Mouse (Mus musculus) induced T-regulatory cell, adult 2 months (primary cell): ENCODE data around the gene Ctrl.
"Not testable (repeated sequence)": the region's sequence is repeated elsewhere in the genome, so short reads cannot be mapped to it uniquely, and the experiment has no call there.

Experiments
- DNase-seq: peaks from one replicate; pipeline ENCODE4 v3.0.0-alpha.2; 2012; ENCODE audit warnings: low read depth

Gene Ctrl

DNA sequence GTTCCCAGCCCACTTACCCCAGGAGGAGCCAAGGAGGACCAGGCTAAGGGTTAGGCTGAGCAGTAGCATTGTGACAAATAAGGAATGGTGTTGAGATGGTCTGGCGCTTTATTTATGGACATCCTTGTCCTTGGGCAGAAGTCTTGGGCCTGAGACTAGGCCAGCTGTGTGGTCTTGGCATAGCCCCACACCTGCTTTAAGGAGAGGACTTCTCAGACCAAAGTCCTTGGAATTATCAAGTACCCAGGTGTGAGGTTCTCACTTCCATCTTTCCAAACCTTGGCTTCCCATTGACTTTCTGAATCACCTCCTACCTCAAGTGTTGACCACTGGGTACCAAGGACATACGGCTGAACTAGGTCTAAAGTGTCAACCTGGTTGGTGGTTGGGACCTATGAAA, at the start of gene Ctrl:
Gene Ctrl (minus strand): TSS at position 101 of the 400 bp plus-strand sequence.
- no peak for DNase-seq

DNA sequence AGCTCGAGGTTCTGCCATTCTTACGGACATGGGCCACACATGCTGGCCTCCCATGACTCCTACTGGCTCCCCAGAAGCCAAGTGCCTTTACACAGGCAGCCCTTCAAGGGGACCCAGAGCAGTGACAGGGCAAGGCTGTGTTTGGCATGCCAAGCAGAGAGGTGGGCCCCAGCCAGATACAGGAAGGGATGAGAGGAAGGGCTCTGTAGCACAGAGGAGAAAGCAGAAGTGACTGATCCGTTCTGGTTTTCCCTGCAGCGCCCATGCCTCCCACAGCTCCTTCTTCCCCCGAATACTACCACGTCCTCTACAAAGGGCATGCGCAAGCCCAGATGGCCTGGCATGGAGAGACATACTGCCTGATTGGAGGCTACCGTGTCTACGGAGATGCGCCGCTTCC, 49.7 kb upstream of the Ctrl start:
- not testable (repeated sequence) for DNase-seq

DNA sequence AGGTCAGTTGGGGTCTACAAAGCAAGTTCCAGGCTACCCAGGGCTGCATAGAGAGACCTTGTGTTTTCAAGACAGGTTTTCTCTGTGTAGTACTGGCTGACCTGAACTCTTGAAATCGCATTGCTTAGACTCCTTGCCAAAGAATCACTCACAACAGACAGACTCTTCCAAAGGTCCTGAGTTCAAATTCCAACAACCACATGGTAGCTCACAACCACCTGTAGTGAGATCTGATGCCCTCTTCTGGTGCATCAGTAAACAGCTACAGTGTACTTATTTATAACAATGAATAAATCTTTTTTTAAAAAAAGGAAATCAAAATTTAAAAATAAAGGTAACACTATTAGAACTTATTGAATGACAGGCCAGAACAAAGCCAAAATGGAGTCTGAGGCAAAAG, 47.5 kb upstream of the Ctrl start:
- DNase-seq, result no peak

DNA sequence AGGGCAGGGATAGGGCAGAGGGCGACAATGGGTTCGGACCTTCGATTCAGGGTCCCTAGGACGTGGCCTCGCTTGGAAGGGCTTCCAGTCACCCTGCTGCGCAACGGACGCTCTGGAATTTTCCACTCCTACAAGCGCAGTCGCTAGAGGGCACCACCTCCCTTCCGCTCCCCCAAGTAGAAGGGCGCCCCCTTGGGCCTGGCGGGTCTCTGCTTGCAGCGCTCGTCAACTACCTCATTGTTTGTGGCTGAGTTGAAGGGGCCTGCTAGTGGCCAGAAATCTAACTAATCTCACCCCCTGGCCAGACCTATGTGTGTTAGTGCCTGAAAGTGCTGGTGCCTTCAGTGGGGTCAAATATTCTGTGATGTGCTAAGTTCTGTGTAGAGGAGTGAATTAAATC, 45.7 kb upstream of the Ctrl start, which contains the start of gene Dpep3:
Gene Dpep3 (minus strand): TSS at position 105 of the 400 bp plus-strand sequence.
- no peak for DNase-seq

DNA sequence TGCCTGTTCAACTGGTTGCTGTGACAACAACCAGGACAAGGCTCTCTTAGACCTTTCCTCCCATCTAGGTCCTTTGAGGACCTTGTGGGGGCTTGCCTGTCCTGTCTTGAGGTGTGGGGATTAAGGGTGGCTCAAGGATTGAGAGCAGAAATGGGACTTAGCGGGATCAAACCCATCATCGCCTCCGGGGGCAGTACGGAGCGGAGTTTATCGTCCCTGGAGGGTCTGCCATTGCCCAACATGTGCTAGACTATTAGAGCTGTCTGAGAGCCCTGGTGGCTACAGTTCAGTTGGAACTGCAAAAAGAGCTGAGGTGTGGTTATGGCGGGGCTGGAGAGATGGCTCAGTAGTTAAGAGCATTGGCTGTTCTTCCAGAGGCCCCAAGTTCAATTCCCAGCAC, 41.7 kb upstream of the Ctrl start:
- no peak for DNase-seq

DNA sequence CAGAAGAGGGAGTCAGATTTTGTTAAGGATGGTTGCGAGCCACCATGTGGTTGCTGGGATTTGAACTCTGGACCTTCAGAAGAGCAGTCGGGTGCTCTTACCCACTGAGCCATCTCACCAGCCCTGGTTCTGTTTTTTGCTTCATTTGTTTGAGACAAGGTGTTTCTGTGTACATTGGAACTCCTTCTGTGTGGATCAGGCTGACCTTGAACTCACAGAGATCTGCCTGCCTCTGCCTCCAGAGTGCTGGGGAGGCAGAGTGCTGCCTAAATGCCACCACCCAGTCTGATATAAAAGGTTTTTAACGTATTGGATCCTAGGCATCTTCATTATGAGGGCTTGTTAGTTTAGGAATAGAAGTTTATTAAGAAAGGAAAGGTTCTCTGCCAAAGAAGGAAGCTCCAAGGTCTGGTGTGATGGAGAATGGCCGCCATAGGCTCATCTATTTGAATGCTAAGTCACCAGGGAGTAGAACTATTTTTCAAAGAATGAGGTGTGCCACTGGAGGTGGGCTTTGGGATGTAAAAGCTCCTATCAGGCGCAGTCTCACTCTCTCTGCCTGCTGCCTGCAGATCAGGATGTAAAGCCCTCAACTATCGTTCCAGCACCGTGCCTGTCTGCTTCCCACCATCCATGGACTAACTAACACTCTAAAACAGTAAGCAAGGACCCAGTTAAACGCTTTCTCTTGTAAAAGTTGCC, 37.5 kb upstream of the Ctrl start:
- DNase-seq, result no peak

DNA sequence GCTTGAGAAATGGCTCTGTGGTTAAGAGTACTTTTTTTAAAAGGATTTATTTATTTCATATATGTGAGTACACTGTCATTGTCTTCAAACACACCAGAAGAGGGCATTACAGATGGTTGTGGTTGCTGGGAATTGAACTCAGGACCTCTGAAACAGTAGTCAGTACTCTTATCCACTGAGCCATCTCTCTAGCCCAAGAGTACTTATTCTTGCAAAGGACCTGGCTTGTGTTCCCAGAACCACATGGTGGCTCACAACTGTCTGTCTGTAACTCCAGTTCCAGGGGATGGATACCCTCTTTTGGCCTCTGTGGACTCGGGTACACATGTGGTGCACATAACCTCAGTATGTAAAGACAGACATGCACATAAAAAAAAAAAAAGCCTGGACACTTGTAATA, 35.7 kb upstream of the Ctrl start:
- DNase-seq, result no peak

DNA sequence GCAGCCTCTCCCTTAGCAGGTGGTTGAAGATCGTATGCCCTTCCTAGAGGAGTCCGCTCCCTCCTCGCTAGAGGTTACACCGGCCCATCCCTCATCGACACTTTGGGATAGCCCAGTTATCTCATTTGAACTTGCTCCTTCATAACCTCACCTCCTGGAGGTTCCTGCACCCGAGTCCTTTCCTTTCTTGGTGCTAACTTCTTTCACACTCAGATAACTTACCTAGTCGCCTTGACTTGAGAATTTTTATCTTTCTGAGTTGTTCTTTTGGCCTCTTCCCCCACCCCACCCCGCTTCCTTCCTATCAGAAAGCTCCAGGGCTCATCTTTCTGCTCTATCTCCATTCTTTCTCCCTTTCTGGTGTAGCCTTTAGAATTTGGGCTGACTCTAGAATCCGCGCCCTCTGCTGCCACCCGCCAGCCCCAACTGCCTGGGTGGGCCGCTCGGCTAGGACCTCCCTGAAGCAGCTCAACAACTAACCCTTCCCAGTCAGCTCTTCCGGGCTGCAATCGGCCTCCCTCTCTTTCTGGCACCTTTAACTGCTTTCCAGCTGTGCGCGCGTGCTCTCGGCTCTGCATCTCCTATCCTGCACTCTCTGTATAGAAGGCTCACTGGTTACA, 33.1 kb upstream of the Ctrl start:
- peak; percentile 44 for DNase-seq

DNA sequence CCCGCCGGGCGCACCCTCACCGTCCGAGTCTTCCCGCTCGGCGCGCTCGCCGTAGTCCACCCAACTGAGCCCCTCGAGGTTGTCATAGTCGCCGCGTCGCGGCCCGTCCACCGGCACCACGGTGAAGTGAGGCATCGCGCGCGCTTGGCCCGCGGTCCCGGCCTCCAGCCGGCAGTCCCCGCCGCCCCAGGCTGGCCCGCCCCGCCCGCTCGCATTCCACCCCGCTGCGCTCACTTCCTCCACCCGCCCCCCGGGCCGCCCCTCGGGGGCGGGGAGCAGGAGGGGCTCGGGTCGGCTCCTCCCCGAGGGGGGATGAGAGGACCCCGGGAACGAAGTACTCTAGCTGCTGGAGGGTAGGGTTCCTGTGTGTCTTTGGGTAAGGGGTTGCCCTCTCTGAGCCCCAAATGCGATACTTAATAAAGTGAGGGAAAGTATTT, 32.3 kb upstream of the Ctrl start, which contains the start of gene Slc12a4:
Gene Slc12a4 (minus strand): TSS at position 193 of the 437 bp plus-strand sequence.
- peak; percentile 82 for DNase-seq

DNA sequence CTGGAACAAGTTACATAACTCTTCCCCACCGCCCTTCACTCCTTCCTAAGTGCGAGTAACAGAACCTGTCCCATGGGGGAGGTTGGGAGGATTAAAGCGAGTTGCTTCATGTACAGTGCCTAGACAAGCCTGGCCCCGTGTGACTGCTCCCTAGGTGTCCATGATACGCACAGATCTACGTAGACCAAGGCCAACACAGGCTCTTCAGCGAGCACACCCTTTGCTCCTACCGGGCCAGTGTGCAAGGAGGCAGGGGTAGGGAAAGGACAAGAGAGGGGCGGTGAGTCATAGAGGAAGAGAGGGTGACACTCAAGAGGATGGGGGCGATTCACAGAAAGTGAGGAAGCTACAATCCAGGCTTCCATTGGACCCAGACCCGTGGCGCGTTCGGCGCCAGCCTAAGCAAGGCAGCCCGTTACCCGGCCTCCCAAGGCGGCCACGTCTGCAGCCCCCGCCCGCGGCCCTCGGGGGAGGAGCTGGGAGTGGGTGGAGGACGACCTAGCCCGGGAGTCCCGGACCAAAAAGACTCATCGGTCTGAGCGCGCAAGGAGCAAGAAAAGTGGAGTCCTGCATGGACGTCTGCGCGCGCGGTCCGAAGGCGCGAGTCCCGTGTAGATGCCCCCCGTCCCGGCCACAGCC, 31.7 kb upstream of the Ctrl start:
- DNase-seq, result peak; percentile 64

DNA sequence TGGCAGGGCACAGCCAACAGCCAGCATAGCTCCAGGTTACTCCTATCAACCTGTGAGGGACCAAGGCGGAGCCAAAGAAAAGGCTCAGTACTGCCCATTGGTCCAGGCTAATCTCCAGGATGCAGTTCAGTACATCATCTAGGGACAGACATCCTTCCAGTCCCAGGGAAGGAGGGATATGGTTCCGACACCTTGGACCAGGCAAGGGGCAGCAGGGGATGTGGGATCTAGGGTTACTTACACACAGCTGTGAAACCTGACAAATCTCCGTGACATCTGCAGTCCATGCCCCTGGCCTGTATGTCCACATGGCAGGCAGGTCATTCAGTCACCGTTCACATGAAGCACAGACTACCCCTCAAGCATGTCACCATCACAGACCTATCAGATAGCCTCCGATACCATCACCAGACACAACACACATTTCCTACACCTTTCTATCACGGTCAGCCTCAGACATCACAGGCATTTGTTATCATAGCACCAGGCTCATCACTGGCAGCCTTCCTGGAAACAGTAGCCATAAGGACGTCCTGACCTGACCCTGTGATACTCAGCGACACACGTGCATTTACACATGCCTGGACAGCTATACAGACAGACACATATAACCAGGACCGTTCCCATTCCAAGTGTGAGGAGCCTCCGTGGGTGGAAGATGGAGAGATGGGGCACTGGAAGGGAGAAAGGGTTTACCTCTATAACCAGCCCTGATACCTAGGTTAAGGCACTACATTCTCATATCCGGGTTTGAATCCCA, 31.0 kb upstream of the Ctrl start:
- DNase-seq, result peak; percentile 9

DNA sequence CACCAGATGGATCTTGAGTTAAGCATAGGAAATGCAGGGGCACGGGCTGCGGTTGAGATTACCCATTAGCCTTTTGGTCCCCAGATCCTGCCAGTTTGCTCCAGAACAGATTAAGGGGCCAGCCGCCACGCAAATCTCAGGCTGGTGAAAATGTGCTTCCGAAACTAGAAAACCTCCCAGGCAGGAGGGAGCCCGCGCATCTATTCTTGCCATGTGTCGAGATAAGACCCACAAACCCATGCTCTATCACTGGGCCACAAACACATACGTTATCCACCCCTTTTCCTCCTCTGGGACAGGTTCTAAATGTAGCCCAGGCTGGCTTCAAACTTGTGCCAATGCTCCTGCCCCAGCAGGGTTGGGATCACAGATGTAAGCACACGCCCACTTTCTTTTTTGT, 27.9 kb upstream of the Ctrl start:
- no peak for DNase-seq

DNA sequence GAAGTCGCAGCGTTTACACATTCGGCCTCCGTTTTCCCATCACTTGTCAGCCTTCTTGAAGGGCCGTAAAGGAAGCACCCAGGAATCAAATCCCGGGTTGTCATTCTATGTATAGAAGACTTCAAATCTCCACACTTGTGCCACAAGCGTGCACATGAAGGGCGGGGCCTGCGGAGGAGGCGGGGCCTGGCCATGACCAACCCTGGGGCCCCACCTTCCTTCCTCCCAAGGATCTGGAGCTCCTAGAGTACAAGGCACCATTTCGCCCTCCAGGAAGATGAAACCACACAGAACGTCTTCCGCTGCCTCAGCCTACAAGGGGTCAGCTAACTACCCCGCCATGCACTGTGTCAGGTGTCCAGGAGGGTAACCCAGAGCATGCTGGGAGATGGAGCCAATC, 27.4 kb upstream of the Ctrl start:
- DNase-seq, result no peak

DNA sequence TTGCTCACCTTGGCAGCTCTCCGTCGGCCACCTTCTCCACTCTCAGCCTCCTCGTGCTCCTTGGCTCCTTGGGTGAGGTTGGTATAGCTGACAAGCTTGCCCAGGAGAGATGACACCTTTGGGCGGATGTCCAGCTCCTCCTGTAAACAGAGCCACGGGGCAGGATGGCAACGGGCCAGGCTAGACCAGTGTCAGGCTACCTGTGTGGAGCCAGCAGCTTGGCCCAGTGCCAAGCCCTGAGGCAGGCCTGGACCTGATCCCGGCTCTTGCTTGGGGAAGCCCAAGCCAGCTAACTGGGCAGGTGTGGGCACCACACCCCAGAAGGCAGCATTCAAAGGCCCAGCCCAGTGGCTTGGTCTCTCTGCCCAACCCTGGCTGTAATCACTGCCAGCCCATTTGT, 25.7 kb upstream of the Ctrl start:
- no peak for DNase-seq

DNA sequence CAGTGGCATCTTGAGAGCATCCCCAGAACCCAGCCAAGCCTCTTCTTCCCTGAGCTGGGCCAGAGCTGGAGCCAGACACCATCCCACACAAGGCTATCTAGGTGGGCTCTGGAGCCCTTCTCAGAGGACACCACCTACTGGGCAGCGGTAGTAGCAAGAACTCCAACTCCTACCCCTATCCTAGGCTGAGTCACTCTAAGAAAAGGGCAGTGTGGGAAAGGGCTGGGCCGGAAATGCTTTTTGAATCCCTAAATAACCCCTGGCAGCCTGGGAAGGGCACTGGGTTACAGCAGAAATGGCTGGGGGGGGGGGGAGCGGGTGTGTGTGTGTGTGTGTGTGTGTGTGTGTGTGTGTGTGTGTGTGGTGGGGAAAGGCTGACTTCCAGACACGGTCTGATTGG, 24.2 kb upstream of the Ctrl start:
- DNase-seq, result no peak

DNA sequence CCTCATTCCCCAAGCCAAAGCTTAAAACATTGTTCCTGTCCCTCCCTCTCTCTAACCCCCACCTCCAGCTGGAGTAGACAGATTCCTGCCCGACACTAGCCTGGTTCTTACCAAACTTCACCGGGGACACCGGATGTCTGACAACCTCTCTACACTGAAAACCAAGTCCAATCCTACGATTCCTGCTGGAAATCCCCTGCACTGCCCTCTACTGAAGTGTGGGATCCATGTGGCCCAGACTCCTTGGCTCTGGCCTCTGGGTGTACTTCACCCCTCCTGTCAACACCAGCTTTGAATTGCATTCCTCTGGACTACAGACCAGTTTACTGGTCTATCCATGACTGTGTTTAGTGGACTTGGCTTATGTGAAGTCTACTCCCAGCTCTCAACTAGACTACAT, 22.9 kb upstream of the Ctrl start:
- no peak for DNase-seq

DNA sequence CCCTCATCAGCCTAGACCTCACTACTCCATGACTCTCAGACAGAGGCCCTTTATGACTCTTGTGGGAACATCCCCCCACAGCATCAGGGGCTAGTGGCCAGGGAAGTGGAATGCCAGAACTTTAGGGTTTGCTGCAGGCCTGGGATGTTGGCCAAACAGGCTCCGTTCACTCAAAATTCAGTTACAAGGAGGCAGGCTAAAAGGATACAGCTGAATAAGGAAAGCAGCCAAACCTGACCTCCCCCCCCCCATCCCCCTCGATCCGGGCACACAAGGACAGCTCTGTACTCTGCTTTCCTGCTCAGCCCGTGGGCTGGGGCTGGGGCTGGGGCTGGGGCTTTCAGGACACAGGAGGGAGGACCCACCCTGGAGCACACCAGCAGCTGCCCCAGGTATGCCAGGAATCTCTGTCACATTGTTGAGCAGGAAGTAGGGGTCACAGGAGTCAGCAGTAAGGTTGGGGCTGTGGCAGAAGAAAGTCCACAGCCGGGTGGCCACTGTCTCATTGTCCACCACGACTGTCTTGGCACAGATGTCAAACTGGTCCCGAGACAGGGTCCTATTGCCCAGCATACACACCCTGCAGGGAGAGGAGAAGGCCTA, 17.5 kb upstream of the Ctrl start:
- no peak for DNase-seq

DNA sequence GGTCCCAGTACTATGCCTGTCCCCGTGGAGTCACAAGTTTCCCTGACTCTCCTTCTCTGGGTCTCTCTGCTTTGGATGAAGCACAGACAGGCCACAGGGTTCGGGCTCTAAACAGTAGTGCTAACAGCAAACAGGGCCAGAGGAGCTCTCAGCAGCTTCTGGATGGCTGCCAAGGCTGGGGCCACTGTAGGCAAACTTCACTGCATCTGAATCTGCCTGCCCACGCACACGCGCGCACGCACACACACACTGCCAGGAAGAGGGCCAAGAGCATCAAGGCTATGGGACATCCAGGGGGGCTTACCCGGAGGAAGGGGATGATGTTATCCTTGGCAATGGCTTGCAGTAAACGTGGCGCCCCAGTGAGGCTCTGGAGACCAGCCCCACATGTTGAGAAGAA, 15.7 kb upstream of the Ctrl start:
- DNase-seq, result no peak

DNA sequence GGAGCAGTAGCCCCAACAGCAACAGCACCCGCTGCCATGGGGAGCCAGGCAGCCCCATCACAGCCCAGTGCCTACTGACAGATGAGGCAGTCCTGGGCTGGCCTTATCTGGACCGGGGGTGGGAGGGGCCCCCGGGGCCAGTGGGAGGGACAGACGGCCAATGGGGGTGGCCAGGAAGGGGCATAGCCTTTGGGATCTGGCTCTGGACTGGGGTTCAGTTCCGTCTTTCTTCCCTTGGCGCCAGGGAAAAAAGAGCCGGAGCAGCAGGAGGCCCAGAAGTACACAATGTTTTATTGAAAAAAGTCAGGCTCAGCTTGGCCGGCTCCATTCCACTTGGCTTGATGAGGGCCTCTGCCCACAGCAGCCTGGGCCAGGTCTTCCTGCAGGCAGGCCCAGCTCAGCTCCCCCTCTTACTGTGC, 9.7 kb upstream of the Ctrl start, which contains the start of gene Lcat:
Gene Lcat (minus strand): TSS at position 62 of the 419 bp plus-strand sequence.
- DNase-seq, result no peak

DNA sequence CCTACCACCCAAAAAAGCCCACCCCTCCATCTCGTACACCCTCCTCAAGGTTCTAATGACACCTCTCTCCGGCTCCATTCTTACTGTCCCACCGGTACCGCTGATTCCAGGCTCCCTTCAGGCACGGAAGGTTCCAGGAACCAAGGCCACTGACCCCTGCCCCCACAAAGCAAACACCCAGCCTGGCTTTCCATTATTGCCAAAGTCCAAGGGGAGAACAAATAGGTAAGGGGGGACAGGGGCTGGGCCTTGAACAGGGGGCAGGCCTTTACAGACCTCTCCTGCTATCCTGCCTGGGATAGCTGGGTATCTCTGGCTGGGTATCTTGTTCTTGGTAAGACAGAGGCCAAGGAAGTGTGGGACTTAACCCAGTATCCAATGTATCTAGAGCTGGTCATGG, 8.9 kb upstream of the Ctrl start:
- no peak for DNase-seq

DNA sequence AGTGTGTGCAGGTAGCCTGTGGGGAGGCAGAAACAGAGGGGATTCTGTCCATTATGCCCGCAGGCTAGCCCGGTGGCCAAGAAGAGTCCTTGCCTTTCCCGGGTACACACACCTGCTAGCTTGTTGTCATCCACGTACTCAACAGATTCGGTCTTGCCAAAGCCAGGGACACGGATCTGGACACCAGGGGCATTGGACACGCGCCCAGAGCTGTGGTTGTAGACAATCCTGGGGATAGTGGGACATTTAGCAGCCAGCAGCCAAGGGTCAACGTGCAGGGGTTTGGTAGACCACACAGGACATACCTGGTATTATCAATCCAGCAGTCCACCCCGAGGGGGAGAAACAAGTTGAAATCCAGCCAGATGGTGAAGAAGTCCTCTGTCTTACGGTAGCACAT, 8.4 kb upstream of the Ctrl start:
- DNase-seq, result no peak

DNA sequence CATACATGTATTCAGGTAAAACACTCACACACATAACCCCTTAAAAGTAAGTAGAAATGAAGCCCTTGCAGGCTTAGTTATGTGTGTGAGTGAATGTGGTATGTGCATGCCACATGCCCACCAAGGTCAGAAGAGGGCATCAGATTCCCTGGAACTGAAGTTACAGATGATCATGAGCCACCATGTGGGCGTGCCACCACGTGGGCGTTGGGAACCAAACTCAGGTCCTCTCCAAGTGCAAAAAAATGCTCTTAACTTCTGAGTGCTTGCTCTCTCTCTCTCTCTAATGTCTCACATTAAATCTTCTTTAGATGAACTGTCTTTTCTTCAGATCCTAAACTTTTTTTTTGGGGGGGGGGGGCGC, 4.6 kb upstream of the Ctrl start, which contains the start of gene Psmb10:
Gene Psmb10 (minus strand): TSS at position 139 of the 364 bp plus-strand sequence.
- DNase-seq, result no peak
